Mouse (Mus musculus): Measurements from ENCODE around the gene Dph1. TPM values are rescaled to one million over a fixed set of nuclear protein-coding genes. Genes with fewer than 3 reads are reported as not detected.

The Dph1 gene
- total and polyA plus RNA-seq, 3 experiments: 32.3 to 87.5 (median 37.4) TPM

DNA sequence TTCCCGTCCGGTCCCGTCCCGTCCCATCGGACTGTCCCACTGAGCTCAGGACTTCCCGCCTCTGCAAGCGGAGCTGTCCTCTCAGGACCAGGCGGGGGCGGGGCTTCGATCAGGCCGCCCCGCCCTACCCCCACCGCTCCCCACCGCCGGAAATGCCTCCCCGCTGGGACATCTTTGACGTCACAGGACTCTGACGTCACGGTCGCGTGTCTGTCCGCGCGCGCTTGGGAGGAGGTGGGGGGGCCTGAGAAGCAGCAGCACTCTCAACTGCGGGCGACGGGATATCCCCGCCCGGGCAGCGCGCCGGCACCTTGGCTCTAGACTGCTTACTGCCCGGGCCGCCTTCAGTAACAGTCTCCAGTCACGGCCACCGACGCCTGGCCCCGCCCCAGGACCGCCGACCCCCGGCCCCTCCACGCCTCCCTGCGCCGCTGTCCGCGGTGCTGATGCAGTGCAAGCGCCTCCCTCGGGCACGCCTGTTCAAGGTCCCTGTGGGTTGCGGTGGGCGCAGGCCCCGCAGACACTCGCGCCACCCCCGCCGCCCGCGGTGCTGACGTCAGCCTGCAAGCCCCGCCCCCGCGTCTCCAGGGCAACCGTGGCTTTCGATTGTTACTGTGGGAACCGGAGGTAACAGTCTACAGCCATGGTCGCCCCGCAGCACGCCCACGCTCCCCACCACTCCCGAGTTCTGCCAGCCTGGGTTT, 17.8 kb downstream of the Dph1 start:
- peak; percentile 91 for DNase-seq

DNA sequence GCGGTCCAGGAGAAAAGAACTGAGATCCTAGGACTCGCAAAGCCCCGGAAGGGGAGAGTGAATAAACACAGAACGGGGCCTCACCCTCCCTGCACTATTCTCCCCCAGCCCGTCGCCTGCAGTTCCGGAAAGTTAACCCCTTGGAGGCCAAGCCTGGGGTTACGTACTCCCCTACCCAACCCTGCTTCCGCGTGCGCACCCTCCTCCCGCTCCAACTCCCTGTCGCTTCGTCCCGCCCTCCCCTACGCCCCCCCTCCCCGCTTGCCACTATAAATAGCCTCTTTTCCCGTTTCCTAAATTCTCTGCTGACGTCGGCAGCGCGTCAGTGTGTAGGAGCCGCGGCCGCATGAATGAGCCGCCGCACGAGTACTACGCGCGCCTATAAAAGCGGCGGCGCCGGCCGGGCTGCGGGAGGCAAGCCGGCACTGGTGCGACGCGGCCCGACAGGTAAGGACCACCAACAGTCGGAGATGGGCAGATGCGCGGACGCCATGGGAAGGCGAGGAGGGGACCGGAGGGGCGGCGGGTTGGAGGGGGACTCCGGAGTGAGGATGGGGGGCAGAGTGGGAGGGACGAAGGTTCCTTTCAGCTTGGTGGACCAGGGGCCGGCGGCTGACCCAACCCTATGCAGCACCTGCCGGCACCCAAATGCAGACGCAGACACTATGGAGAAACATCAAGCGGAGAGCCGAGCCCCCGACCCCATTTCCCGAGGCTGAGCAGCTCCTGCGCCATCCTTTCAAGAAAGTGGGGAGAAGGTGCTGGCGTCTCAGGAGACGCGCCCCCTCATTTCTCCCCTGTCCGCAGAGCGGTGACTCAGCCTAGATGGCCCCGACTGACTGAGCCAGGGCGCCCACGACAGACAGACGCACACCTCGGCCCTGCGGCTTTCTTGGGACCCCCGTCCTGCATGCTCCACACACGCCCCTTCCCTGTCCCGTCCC, 18.6 kb downstream of the Dph1 start:
- DNase-seq: peak; percentile 57

DNA sequence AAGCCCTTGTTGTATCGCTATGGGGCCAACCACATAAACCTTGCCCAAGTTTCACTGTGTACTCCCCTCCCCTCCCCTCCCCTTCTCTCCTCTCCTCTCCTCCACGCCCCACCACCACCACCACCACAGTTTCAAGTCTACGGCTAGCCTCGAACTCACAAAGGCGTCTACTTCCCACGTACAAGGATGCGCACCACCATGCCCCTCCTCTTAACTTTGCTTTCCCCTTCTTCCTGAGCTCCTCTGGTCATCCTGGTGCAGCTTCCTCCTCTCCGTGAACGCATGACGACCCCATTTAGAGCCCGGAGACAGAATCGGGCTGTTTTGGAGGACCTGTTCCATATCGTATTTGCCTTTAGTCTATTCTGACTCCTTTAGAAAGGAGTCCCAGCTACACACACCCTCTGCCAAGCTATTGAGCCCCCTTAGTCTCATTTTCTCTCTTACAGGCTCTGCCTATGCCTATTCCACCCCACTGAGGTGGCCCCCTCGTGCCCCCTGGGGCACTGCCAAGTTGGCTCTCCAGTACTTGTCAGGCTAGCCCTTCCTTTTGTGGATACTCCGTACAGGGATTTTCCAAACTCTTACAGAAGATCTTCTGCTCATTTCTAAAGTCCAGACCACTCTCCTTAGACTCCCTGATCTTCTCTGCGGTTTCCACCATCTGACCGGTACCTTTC, 19.7 kb downstream of the Dph1 start:
- no peak for DNase-seq

GRCm38 (mm10) chr11:75170136-75170751, 20.8 kb downstream of the Dph1 start:
- DNase-seq: peak; percentile 95

- peak; percentile 44 for DNase-seq
These were observed 21.5 kb downstream of the Dph1 start, which contains the start of gene Hic1 for GRCm38 (mm10) chr11:75169405-75170080. Gene Hic1, minus strand, starts transcription at chr11:75169519.

DNA sequence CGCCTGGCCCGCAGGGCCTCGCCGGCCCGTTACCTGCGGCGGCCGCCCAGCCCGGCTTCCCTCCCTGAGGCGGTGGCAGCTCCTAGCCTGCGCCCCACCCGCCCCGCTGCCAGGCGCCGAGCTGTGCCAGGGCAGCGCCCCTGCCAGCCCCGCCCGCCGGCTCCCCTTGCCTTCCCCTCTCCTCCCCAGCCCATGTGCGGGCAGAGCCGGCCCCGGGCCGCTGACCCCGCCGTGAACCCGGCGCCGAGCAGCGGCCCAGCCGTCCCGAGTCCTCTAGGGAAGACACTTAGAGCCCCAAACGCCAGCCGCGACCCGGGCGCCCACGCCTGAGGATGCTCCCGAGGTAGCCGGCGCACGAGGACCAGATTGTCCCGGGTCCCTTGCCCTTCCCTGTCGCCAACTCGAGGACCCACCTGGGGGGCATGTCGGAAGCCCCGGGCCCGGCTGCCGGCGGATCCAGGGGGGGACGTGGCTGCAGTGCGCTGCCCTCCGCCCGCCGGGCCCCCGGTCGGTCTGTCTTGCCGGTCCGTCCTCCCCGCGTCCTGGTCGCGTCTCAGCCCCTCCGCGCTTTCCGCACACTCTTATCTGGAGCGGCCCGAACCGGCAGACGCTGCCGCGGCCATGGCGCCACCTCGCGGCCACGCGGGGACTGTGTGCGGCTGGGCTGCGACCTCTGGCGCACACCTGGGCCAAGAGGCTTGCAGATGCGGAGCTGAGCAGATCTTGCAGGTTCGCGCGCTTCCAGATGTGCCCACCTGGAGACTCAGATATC, 22.3 kb downstream of the Dph1 start:
- DNase-seq: peak; percentile 89

- DNase-seq: peak; percentile 56
These were observed 23.1 kb downstream of the Dph1 start for GRCm38 (mm10) chr11:75167643-75168589.

DNA sequence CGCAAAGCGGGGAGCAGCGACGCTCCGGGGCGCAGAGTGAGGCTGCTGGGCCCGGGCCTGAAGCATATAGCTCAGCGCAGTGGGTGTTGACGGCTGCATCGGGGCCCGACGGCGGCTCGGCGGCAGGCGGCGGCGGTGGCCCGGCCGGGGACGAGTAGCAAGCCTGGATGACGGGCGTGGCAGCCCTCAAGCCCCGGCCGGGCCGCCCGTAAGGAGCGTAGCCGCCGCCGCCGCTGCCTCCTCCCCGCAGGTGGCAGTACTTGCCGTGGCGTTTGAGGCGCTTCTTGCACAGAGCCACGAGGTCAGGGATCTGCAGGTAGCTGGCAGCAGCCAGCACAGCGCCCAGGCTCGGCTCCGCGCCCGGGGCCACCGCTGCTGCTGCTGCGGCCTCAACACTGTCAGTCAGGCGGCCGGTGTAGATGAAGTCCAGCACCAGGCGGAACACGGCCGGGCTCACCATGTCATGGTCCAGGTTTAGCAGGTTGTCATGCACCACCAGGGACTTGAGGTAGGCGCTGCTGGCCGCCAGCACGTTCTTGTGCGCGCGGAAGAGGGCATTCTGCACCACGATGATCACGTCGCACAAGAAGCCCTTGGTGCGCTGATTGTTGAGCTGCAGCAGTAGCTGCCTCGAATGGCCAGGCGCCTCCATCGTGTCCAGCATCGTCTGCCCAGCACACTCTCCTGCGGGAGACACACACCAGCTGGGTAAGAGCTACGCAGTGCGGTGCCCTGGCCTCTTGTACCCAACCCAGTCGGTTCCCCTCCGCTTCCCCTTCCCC, 24.0 kb downstream of the Dph1 start:
- DNase-seq: peak; percentile 55

DNA sequence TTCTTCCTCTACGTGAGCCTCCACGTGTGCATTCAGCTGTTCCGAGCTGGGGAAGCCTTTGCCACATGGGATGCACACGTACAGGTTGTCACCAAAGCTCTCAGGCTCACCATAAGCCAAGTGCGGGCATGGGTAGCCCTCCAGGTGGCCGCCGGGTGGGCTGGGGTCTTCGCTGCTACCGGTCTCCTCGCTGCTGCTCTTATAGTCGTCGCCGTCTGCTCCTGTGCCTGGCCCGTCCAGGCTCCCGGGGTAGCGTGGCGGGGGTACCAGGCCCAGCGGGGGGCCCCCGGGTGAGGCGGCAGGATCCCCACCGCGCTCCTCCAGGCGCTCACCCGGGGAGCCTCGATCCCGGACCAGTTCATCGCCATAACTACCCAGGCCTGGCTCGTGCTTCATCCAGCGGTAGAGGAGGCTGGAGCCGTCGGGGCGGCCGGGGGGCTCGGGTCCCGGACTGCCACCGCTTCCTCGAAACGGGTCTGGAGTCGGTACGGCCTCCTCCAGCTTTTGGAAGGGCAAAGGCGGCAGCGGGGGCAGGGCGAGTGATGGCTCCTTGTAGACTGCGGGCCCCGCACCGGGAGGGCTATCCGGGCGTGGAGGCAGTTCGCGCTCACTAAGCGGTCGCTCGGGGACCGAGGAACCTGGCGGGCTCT, 24.7 kb downstream of the Dph1 start:
- DNase-seq: peak; percentile 45

DNA sequence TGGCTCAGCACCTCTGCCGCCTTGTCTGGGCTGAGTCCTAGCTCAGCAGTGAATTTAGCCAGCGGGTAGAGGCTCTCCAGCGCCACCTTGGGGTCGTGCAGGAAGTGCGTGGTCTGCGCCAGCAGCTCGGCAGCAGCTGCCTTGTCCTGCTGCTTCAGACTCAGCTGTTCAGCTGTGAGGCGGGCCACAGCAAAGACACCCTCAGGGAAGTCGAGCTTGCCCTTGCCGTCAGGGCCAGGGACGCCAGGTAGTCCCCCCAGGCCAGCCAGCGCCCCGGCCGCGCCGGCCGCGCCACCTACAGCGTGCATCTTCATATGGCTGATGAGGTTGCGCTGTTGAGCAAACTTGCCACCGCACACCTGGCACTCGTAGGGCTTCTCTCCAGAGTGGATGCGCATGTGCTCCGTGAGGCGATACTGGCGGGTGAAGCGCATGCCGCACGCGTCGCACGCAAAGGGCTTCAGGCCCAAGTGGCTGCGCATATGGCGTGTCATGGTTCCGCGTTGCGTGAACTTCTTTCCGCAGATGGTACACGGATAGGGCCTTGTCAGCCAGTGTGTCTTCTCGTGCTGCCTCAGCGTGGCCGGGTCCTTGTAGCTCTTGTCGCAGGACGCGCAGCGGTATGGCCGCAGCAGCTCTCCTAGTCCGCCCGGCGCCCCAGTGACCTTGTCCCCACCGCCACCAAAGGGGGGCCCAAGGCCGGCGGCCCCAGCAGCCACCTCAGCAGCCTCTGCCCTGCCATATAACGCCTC, 25.4 kb downstream of the Dph1 start:
- peak; percentile 89 for DNase-seq

GRCm38 (mm10) chr11:75164750-75165149, 26.3 kb downstream of the Dph1 start:
- DNase-seq: no peak

DNA sequence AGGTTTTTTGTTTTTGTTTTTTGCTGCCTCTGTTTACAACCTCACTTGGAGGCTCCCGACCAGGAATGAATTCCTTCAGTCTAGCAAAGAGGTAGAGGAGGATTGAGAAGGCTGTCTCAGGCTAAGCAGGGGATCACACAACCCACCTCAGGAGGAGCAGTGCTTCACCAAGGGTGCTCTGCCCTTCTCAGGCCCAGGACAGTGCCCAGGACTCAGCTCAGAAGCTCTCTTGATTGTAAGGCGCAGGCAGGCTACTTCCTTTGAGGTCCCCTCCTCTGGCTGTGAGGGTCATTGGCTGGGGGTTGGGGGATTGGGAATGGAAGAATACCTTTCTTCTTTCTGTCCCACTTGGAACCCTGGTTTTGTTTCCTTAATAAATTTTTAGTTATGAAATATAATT, 27.0 kb downstream of the Dph1 start:
- no peak for DNase-seq

DNA sequence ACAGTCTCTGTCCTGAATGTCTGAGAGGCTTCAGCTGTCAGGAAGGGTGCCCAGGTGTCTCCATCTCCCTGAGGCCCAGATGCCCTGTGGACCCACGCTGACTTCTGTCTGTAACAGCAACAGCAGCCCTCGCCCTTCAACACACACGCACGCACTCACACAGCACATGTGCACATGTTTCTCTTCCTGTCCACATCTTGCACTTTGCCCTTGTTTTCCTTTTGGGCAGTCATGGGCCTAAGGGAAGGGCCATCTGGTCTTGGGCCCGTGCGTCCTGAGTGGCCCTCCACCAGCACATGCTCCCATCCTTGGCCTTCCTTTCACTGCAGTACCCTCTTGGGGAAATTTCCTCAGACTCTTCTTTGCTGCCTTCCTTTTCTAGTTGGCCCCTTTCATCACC, 27.7 kb downstream of the Dph1 start:
- no peak for DNase-seq

DNA sequence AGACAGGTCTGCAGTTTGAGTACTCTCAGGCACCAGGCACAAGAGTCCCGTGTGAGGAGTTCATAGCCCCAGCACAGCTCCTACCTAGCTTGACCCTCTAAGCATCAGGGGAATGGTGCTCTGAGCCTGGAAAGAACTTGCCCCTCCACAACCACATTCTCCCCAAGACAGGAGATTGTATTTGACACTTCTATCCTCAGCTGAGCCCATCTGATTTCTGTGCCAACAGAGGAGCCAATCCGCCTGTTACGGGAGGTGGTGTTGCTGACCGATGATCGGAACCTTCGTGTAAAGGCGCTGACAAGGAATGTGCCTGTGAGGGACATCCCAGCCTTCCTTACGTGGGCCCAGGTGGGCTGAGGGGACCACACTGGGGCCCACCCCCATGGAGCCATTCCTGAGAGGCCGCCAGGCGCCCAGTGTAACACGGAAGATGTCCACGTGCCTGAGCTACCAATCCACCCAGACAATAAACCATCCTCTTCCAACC, 28.4 kb downstream of the Dph1 start:
- no peak for DNase-seq

GRCm38 (mm10) chr11:75161417-75162008, 29.5 kb downstream of the Dph1 start:
- no peak for DNase-seq

DNA sequence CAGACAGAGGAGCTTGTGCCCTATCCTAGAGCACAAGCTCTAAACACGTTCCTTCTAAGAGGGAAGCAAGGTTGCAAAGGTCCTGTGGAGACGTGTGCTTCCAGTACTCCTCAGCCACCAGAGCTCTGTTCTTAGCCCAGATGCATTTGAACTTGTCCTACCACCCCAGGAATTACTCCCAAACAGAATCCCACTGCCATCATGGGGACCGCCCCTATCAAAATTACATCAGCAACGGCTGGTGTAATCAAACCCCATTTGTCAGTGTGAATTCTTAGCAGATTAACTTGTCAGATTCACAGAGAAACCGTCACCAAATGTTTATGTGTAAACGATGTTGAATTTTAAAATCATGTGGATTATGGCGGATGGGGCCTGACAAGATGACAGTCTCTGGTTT, 30.1 kb downstream of the Dph1 start:
- DNase-seq: no peak

DNA sequence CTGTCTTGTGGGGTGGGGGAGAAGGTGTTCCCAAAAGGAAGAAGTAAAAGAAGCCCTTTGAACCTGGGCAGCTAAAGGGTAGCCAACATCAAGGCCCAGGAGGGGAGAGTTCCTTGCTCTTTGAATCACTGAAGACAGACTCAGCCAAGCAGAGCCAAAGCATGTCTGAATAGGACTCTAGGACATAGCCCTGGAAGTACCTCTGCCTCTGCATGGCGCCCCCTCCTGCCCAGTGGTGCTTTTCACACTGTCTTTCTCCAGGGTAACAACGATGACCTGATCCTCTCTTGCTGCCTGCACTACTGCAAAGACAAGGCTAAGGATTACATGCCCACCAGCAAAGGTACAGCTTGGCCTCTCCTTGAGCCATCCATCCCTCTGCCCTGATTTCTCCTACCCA, 31.5 kb downstream of the Dph1 start:
- DNase-seq: peak; percentile 50

All from adrenal gland, adult 2 months (tissue).